Mouse (Mus musculus) urinary bladder, adult 2 months (tissue): ENCODE results near the gene Mcrip2. TPM values are rescaled to one million over a fixed set of nuclear protein-coding genes. Genes with fewer than 3 reads are reported as not detected.
"Not testable (repeated sequence)": the region's sequence is repeated elsewhere in the genome, so short reads cannot be mapped to it uniquely, and the experiment has no call there.

Experiments used
- DNase-seq: peaks from one replicate; pipeline ENCODE4 v3.0.0; 2022; ENCODE audit warnings: low spot score
- polyA plus RNA-seq: library from polyadenylated mRNA; depleted of rRNA; stranded (reverse); fragments of >200 nt; gene quantifications from 2 replicates; pipeline ENCODE4 v1.2.3, GENCODE M21; 2012

Gene Mcrip2
- polyA plus RNA-seq, 1 experiment: 13.6 TPM

DNA sequence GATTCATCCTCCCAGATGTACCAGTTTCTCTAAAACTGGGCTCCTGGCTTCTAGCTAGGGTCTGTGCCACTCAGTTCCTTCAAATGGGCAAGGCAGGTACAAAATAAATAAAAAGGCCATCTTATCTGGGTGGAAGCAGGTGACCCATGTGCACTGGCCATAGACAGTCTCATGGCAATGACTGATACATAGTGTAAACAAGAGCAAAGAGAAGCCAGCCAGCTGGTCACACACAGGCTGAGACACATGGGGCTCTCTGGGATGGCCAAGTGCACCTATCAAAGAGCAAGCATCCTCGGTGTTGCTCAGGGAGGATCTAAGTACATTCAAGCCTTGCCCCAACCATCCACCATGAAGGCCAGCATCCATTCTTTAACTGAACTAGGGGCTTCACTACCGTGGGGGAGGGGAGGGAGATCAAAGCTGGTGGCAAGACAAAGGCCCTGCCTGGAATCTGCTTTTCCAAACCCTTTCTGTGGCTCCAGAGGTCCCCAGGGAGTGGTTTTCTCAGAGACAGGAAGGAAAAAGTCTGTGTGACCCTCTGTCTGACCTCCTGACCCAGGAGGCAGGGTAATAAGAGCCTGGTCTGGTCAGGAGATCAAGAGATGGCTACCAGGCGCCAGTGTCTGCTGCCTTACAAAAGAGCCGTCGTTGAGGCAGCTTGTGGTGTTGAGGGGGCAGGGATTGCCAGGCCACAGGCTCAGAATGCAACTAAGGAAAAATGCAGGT, 12.5 kb upstream of the Mcrip2 start:
- no peak for DNase-seq

- no peak for DNase-seq
Observed at GRCm38 (mm10) chr17:25880196-25880910, 11.8 kb upstream of the Mcrip2 start, which contains the start of gene Wfikkn1. Gene Wfikkn1, minus strand, starts transcription at chr17:25880858.

DNA sequence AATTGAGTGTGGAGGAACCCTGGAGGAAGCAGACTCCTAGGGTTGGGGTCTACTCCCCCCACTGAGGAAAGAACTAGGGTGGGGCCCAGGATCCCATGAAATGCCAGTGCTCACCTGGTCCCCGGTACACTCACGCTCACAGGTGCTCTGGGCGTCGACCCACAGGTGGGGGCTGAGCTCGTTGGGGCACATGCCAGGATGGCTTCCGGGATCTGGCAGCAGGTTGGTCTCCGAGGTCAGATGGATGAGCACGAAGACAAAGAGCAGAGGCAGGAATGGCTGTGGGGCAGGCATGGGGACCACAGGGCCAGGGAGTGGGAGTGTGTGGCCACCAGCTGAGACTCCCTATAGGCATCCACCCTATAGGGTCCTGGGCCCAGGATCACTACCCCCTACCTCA, 11.2 kb upstream of the Mcrip2 start:
- no peak for DNase-seq

DNA sequence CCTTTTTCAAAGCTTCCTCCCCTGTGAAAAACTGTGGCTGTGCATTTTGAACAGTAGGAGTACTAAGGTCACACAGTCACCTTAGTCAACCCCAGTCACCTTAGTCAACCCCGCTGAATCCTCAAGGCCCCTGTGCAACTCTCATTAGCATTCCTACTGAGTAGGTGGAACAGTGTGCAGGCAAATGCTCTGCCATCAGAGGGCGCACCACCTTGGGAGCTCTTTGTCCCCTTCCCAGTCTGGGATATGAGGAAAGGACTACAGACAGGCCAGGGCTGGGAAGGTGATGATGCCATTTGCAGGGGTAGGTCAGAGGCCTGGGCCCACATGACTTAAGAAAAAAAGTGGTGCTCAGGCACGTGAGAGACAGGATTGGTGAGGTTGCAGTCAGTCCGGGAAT, 10.7 kb upstream of the Mcrip2 start:
- DNase-seq: no peak

GRCm38 (mm10) chr17:25878611-25879180, 10.1 kb upstream of the Mcrip2 start:
- no peak for DNase-seq

GRCm38 (mm10) chr17:25877741-25878610, 9.4 kb upstream of the Mcrip2 start:
- no peak for DNase-seq

- DNase-seq: no peak
Observed at GRCm38 (mm10) chr17:25877025-25877424, 8.5 kb upstream of the Mcrip2 start.

- DNase-seq: no peak
Observed at GRCm38 (mm10) chr17:25876347-25876915, 7.9 kb upstream of the Mcrip2 start.

- DNase-seq: peak; percentile 83
Observed at GRCm38 (mm10) chr17:25875171-25876136, 6.9 kb upstream of the Mcrip2 start.

DNA sequence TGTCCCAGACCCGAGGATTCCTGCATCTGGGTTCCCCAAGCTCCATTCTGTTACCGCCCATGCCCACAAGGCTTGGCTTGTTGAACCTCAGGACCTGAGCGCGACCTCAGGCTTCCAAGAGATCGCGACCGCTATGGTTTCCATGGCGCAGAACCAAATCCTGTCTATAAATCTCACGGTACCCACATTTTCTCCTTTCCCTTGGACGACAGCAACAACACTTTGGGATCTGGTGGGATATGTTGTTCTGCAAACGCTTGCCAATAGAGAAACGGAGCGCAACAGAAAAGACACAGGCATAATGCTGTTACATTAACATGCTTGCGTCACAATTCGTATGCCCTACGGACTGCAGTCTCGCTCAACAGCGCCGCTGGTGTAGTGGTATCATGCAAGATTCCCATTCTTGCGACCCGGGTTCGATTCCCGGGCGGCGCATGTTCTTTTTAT, 6.2 kb upstream of the Mcrip2 start, which contains the start of gene Mettl26:
Gene Mettl26 (plus strand): TSS at position 354 of the 450 bp plus-strand sequence.
- peak; percentile 96 for DNase-seq

- DNase-seq: no peak
Observed at GRCm38 (mm10) chr17:25874148-25874720, 5.7 kb upstream of the Mcrip2 start.

DNA sequence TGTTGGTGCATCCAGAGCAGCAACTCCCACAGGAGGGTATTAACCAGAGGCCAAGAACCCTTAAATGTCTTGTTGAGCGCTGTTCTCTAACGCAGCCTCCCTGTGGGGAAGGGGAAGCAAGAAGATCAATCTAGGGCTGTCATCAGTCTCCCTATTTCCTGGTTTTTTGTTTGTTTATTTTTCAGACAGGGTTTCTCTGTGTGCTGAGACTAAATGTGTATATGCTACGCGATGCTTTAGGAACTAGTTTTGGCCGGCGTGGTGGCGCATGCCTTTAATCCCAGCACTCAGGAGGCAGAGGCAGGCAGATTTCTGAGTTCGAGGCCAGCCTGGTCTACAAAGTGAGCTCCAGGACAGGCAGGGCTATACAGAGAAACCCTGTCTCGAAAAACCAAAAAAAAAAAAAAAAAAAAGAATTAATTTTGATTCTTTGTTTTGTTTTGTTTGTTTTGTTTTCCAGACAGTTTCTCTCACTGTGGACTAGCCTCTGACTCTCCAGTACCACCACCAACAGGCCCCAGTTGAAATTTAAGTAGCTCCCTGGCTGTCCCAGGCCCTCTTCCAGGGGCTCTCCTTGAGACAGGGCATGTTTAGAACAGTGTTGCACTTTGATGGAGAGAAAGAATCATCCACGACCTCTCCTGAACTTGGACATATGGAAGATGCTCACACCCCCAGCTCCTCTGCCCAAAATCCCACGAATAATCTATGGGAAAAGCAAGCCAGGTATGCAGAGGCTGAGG, 5.0 kb upstream of the Mcrip2 start:
- DNase-seq: no peak

GRCm38 (mm10) chr17:25872676-25873075, 4.1 kb upstream of the Mcrip2 start:
- no peak for DNase-seq

GRCm38 (mm10) chr17:25871566-25871965, 3.0 kb upstream of the Mcrip2 start:
- DNase-seq: not testable (repeated sequence)

DNA sequence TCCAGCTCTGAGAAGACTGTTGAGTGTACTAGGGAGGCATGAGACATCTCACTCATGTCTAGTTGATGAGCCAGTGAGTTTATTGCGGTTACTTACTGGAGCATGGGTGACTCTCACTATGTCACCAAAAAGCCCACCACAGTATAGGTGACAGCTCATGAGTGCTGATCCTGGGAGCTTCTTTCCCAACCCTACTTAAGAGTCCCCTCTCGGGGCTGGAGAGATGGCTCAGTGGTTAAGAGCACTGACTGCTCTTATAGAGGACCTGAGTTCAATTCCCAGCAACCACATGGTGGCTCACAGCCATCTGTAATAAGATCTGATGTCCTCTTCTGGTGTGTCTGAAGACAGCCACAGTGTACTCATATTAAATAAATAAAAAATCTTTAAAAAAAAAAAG, 1.4 kb upstream of the Mcrip2 start:
- no peak for DNase-seq

- DNase-seq: no peak
Observed at GRCm38 (mm10) chr17:25869498-25869897, 934 bp upstream of the Mcrip2 start.

- no peak for DNase-seq
Observed at GRCm38 (mm10) chr17:25867836-25868600, 546 bp downstream of the Mcrip2 start.

- DNase-seq: no peak
Observed at GRCm38 (mm10) chr17:25867509-25867835, 1.1 kb downstream of the Mcrip2 start.
